Mouse (Mus musculus) right cerebral cortex, postnatal 4 days (tissue): ENCODE results near the gene Sh2d3c.

Experiments used
- DNase-seq: peaks from one replicate; pipeline ENCODE4 v3.0.0-alpha.2; 2022

Gene Sh2d3c

GRCm38 (mm10) chr2:32798251-32798962, 77.6 kb downstream of the Sh2d3c start:
- DNase-seq: no peak
